Mouse (Mus musculus) heart, adult 2 months (tissue): ENCODE data around the gene A330070K13Rik.

Experiments
- CTCF ChIP-seq: fragments of 200-600 bp; IDR thresholded peaks from 2 replicates; pipeline ENCODE4 v1.8.1; 2022; ENCODE audit warnings: antibody characterized with exemption, mild to moderate bottlenecking, moderate library complexity
- EP300 ChIP-seq: fragments of 200-500 bp; IDR thresholded peaks from 2 replicates; pipeline ENCODE4 v1.6.1; 2011; ENCODE audit warnings: low read depth, low read length, control low read depth; ENCODE audit not compliant: insufficient read depth
- POLR2A ChIP-seq: fragments of 200-500 bp; IDR thresholded peaks from 2 replicates; pipeline ENCODE4 v1.6.1; 2011; ENCODE audit warnings: mild to moderate bottlenecking, low read depth, low read length, control low read depth; ENCODE audit not compliant: insufficient read depth

GRCm38 (mm10) chr5:130369237-130369636, 15.2 kb downstream of the A330070K13Rik start, which contains the start of gene Caln1:
- TF ChIP-seq CTCF (no peak), EP300 (no peak), POLR2A (no peak)
